Mouse (Mus musculus) midbrain, embryonic 13.5 days (tissue): ENCODE results near the gene Smarcd3. TPM values are rescaled to one million over a fixed set of nuclear protein-coding genes. Genes with fewer than 3 reads are reported as not detected.
A peak's percentile ranks its signal among the peaks of the same experiment; 100 is the strongest.
"Not testable (repeated sequence)": the region's sequence is repeated elsewhere in the genome, so short reads cannot be mapped to it uniquely, and the experiment has no call there.

Source experiments
- ATAC-seq: fragments of 200-750 bp; cut with Nextera tagmentation; 2 replicates; pipeline ENCODE4 v1.8.0; 2017; ENCODE audit warnings: mild to moderate bottlenecking, moderate TSS enrichment, moderate library complexity
- H3K27ac ChIP-seq: fragments of 300-500 bp; sonication (generic); 2 replicates; pipeline ENCODE4 v1.5.1; 2015; ENCODE audit warnings: inconsistent platforms, mild to moderate bottlenecking, moderate library complexity
- H3K27me3 ChIP-seq: fragments of 300-500 bp; sonication (generic); 2 replicates; pipeline ENCODE4 v1.6.1; 2015; ENCODE audit warnings: mild to moderate bottlenecking, inconsistent platforms
- H3K36me3 ChIP-seq: fragments of 300-500 bp; sonication (generic); 2 replicates; pipeline ENCODE4 v1.6.1; 2015; ENCODE audit warnings: mild to moderate bottlenecking, inconsistent platforms
- H3K4me1 ChIP-seq: fragments of 300-500 bp; sonication (generic); replicated peaks from 2 replicates; pipeline ENCODE4 v1.6.1; 2015; ENCODE audit warnings: inconsistent platforms
- H3K4me2 ChIP-seq: fragments of 300-500 bp; sonication (generic); replicated peaks from 2 replicates; pipeline ENCODE4 v1.6.1; 2015; ENCODE audit warnings: moderate library complexity, mild to moderate bottlenecking, inconsistent platforms
- H3K4me3 ChIP-seq: fragments of 300-500 bp; sonication (generic); replicated peaks from 2 replicates; pipeline ENCODE4 v1.5.1; 2015; ENCODE audit warnings: mild to moderate bottlenecking, inconsistent platforms
- H3K9ac ChIP-seq: fragments of 300-500 bp; sonication (generic); replicated peaks from 2 replicates; pipeline ENCODE4 v1.6.1; 2015; ENCODE audit warnings: mild to moderate bottlenecking, inconsistent platforms
- H3K9me3 ChIP-seq: fragments of 300-500 bp; sonication (generic); 2 replicates; pipeline ENCODE4 v1.6.1; 2016; ENCODE audit warnings: mild to moderate bottlenecking, inconsistent platforms
- WGBS: fragments of 180-500 bp; shearing (Covaris S2); methylation state at CpG from one replicate; pipeline ENCODE4 v1.1.7; 2015; 5-methylcytosine and 5-hydroxymethylcytosine counted together
- polyA plus RNA-seq: library from polyadenylated mRNA; unstranded; fragments of >200 nt; fragmentation: Nextera tagmentation; extraction: Ambion mirVana; gene quantifications from 2 replicates; pipeline ENCODE4 v1.2.1, GENCODE M21; 2015

Smarcd3 gene
- polyA plus RNA-seq, 1 experiment from 2014 or later: 127 TPM

DNA sequence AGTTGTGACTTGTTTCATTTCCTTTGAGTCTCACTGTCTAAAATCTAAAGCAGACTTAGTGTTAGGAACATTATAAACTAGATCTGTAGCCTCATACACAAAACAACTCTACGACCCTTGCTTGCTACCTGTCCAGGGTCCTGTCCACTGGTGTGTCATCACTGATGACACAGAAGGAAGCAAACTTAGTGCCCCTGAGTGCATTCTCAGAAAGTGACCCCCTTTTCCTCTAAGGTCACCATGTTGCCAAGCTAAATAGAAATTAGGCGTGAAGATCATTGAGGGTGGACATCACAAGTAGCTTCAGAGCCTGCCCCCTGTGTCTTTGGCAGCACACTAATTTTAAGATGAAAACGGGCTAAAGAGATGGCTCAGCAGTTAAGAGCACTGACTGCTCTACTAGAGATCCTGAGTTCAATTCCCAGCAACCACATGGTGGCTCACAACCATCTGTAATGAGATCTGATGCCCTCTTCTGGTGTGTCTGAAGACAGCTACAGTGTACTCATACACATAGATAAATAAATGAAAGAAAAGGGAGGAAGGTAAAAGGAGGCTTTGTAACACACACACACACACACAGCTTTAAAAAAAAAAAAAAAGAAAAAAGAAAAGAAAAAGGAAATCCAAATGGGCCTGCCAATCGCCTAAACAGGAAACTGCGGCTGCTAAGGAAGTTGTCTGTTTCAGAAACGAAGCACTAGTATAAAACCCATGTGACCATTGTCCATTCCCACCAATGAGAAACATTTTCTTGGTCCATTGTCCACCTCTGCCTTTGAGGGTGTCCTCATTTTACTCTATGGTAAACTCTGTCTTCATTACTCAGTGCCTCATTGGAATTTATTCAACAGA lies 45.9 kb downstream of the Smarcd3 start:
- WGBS: 77% methylated on average over 6 of the region's 6 CpGs
- peaks cover 23% of the 10 kb centered on the region for H3K4me1 ChIP-seq
- H3K4me2 ChIP-seq: peak overlapping the region; percentile 62
- H3K9ac ChIP-seq: peak overlapping the region; percentile 57; the same call in 1 of the 2 replicates
- H3K9me3 ChIP-seq: no peaks in the 10 kb centered on the region
- ATAC-seq: no peak
- H3K4me3 ChIP-seq: peak overlapping the region; percentile 78
- peak overlapping the region; percentile 74 for H3K27ac ChIP-seq
- no peaks in the 10 kb centered on the region for H3K27me3 ChIP-seq
- H3K36me3 ChIP-seq: peaks cover 21% of the 10 kb centered on the region

DNA sequence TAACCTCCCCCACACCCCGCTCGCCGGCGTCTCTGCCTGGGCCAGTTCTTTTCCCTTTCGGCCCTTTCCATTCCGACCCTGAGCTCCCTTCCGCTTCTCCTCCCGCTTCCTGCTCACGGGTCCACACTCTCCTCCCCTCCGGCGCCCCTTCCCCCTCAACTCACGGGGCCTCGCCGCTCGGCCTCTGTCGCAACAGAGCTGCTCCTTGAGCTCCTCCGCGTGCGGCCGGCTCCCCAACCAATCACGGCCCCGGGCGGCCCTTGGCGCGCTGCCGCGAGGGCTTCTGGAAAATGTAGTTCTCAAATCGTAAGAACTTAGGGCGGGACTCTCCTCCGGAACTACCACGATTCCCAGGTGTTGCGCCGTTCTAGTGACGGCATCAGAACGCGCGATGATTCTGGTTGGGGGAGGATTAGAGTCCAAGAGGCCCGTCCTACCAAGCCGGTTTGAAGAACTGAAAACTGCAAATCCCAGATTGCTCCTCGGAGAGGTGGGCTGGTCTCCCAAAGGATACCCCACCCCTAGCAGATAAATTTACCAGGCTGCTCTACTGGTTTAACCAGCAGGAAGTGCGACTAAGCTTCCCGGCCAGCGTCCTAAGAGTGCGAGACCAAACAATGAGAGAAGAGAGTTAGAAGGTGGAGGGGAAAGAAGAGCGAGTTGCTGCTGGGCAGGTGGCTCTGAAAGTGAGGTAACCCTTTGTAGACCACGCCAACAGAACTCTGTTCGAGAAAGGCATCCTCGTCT lies 46.9 kb downstream of the Smarcd3 start, which contains the start of gene Abcf2:
TSS of gene Abcf2 (minus strand) at position 285 of the 747 bp plus-strand sequence.
- Histone ChIP-seq H3K4me3 (peak within 1 kb of the TSS; percentile 78), H3K27ac (peak within 1 kb of the TSS; percentile 84), H3K36me3 (peaks cover 31% of the 10 kb centered on the region), H3K4me1 (peaks cover 23% of the 10 kb centered on the region), H3K9me3 (no peaks in the 10 kb centered on the region), H3K9ac (peak within 1 kb of the TSS; percentile 84), H3K27me3 (no peaks in the 10 kb centered on the region), H3K4me2 (peak within 1 kb of the TSS; percentile 95)
- peak; percentile 98 for ATAC-seq
- WGBS: under 1% methylated on average over 48 of the region's 48 CpGs

DNA sequence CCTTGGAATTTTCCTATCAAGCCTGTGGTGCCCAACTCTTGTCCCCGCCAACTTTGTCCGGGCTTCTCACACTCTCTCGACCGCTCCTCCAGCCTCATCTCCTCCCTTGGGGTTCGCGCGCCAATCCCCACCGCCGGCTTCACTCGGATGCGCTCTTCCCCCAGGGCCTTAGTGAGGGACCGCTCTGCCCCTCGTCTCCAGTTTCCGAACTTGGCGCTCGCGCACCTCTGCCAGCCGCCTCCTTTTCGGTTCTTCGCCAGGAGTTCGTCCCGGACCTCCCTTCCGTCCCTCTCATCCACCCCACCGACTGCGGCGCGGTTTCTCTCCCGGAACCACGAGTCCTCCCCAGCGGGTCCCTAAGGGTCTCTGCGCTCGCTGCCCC lies 47.4 kb downstream of the Smarcd3 start:
- peak overlapping the region; percentile 84 for H3K9ac ChIP-seq
- H3K4me3 ChIP-seq: peak overlapping the region; percentile 78
- peaks cover 23% of the 10 kb centered on the region for H3K4me1 ChIP-seq
- peak; percentile 44 for ATAC-seq
- H3K36me3 ChIP-seq: peaks cover 36% of the 10 kb centered on the region
- H3K9me3 ChIP-seq: no peaks in the 10 kb centered on the region
- peak overlapping the region; percentile 84 for H3K27ac ChIP-seq
- H3K4me2 ChIP-seq: peak overlapping the region; percentile 95
- no peaks in the 10 kb centered on the region for H3K27me3 ChIP-seq
- WGBS: under 1% methylated on average over 32 of the region's 32 CpGs

DNA sequence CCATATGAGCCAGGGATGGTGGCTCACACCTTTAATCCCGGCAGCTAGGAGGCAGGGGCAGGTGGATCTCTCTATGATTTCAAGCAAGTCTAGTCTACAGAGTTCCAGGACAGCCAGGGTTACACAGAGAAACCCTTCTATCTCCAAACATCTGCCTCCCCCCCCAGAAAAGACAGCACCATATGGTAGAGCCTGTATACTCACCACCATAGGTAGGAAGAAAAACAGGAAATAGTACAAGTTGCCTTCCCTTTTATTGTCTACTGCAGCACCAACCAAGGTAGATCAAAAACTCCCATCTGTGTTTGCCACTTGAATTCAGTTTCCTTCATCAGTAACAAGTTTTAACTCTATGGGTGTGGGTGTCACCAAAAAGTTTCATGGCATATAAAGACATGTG lies 48.3 kb downstream of the Smarcd3 start:
- Histone ChIP-seq H3K4me2 (peak overlapping the region; percentile 95), H3K9ac (peak overlapping the region; percentile 84), H3K36me3 (peaks cover 45% of the 10 kb centered on the region), H3K4me3 (peak overlapping the region; percentile 78), H3K9me3 (no peaks in the 10 kb centered on the region), H3K27me3 (no peaks in the 10 kb centered on the region), H3K27ac (no peak overlapping the region), H3K4me1 (peaks cover 23% of the 10 kb centered on the region)
- 93% methylated on average over 1 of the region's 1 CpGs for WGBS
- ATAC-seq: no peak

DNA sequence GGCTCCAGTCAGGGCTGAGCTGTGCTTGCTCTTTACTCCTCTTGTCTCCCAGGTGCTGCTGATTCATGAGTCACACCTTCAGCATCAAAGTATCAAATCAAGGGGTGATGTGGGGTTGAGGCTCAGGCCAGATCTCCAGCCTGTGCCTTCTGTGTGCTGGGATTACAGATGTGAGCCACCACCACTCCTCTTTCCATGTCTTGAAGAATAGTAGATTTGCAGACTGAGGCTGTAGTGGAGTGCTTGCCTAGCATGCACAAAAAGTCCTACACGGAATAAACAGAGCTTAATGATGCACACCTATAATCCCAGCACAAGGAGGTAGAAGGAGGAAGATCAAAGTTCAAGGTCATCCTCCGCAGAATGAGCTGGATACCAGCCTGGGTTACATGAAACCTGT lies 67.5 kb downstream of the Smarcd3 start, which contains the start of gene 4931409K22Rik:
TSS of gene 4931409K22Rik (minus strand) at position 101 of the 400 bp plus-strand sequence.
- H3K9ac ChIP-seq: no peak within 1 kb of the TSS
- H3K4me3 ChIP-seq: no peak within 1 kb of the TSS
- H3K4me1 ChIP-seq: peaks cover under 1% of the 10 kb centered on the region; the same call in 1 of the 2 replicates
- no peaks in the 10 kb centered on the region for H3K9me3 ChIP-seq
- 71% methylated on average over 2 of the region's 2 CpGs for WGBS
- no peak for ATAC-seq
- H3K4me2 ChIP-seq: no peak within 1 kb of the TSS
- H3K27me3 ChIP-seq: no peaks in the 10 kb centered on the region; the same call in 1 of the 2 replicates
- H3K36me3 ChIP-seq: no peaks in the 10 kb centered on the region
- H3K27ac ChIP-seq: no peak within 1 kb of the TSS

DNA sequence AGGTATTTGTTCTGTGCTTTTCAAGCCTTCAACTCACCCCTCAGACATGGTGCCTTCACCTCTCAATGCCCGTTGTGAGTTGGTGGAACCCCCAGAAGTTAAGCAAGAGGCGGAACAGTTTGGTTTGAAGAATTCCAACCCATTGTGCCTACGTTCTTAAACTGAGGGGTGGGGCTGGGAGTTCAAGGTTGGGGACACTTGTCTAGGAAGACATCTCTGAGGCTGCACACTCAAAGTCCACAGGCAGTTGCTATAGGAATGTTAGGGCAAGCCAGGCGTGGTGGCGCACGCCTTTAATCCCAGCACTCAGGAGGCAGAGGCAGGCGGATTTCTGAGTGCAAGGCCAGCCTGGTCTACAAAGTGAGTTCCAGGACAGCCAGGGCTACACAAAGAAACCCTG lies 68.9 kb downstream of the Smarcd3 start:
- H3K4me1 ChIP-seq: peaks cover 14% of the 10 kb centered on the region
- H3K4me3 ChIP-seq, H3K27me3 ChIP-seq, H3K27ac ChIP-seq, H3K4me2 ChIP-seq, H3K9ac ChIP-seq, H3K36me3 ChIP-seq, ATAC-seq, H3K9me3 ChIP-seq: not testable (repeated sequence)
- WGBS: 93% methylated on average over 7 of the region's 7 CpGs

DNA sequence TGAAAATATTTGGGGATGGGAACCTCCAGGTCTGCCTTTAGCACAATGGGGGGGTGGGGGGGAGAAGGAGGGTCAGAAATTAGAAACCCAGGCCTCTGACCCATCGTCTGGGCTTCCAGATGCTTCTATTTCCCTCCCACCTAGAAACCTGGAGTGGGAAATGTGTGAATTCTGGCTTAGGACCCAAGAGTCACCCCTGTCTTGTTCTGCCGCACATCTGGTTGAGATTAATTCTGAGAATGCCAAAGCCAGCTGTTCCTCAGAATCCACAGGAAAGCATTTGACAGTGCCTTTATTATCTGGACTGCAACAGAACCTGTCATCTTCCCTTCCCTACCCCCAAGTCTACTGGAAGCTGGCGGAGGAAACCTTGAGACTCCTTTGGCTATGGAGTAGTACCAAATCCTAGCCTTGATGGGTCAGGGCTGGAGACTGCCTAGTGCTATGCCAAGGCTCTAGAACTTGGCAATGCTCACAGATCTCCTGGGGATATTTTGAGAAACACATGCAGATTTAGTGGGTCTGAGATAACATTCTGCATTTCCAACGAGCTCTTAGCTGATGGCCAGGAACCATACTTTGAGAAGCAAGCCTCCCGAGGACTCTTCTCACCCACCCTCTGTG lies 70.5 kb downstream of the Smarcd3 start:
- Histone ChIP-seq H3K27me3 (no peaks in the 10 kb centered on the region; the same call in 1 of the 2 replicates), H3K36me3 (no peaks in the 10 kb centered on the region), H3K9ac (no peak overlapping the region), H3K27ac (no peak overlapping the region), H3K4me1 (peaks cover 15% of the 10 kb centered on the region), H3K4me3 (no peak overlapping the region), H3K4me2 (no peak overlapping the region), H3K9me3 (no peaks in the 10 kb centered on the region)
- WGBS: 90% methylated on average over 5 of the region's 5 CpGs
- no peak for ATAC-seq

DNA sequence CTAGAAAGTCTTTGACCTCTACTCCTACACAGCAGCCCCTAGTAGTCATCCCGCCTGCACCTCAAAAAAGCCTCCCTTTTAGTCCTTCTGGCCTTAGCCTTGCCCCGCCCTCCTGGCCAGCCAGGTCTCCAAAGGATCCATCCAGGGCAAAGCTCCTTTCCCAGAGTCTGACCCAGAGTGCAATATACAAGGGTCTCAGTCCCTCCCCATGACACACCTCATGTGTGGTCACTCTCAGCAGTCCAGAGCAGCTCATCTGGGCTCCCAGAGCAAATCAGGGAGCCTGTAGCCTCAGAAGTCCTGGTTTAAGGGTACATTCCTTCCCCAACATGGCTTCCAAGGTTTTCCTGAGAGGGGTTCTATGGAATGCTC lies 72.9 kb downstream of the Smarcd3 start:
- H3K4me1 ChIP-seq: peaks cover 15% of the 10 kb centered on the region
- no peaks in the 10 kb centered on the region for H3K36me3 ChIP-seq
- peak; percentile 32 for ATAC-seq
- peak overlapping the region; percentile 32 for H3K4me2 ChIP-seq
- H3K27ac ChIP-seq: no peak overlapping the region
- 40% methylated on average over 2 of the region's 2 CpGs for WGBS
- no peak overlapping the region; the same call in 1 of the 2 replicates for H3K4me3 ChIP-seq
- no peaks in the 10 kb centered on the region; the same call in 1 of the 2 replicates for H3K27me3 ChIP-seq
- H3K9ac ChIP-seq: 0 out of 2 replicates have a peak overlapping the region, but pooled peaks have one; percentile 39
- no peaks in the 10 kb centered on the region for H3K9me3 ChIP-seq

DNA sequence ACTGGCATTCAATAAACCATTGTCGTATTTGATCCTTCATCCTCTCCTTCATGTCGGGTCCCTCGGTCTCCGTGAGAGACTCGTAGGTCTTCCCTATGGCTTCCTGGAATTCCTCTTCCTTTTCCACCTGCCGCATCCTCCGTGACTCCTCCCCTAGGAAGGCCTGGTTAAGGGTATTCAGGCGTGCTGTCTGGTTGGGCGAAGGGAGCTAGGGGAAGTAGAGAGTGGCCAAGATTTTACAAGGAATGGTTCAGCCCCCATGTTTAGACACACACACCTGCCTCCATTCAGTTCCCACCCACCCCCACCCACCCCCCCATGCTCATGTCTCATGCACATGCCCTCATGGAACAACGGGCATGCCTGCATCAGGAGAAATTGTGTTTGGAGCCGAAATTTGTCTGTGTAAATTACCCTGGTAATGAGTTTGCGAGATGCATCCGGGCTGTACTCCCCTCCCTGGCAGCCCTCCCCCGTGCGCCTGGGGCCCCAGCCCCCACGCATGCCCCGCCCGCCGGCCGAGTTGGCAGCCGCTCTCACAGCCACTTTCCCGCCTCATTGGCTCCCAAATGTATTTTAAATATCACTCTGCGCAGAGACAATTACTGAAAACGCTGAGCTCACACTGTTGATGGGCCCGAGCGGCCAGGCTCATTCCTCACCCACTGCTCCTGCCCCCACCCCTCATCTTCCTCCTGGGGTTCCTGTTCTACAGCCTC lies 73.5 kb downstream of the Smarcd3 start:
- H3K36me3 ChIP-seq: no peaks in the 10 kb centered on the region
- peaks cover 15% of the 10 kb centered on the region for H3K4me1 ChIP-seq
- peak; percentile 80 for ATAC-seq
- 41% methylated on average over 26 of the region's 26 CpGs for WGBS
- no peaks in the 10 kb centered on the region for H3K9me3 ChIP-seq
- H3K27ac ChIP-seq: no peak overlapping the region
- no peaks in the 10 kb centered on the region; the same call in 1 of the 2 replicates for H3K27me3 ChIP-seq
- no peak overlapping the region; the same call in 1 of the 2 replicates for H3K4me3 ChIP-seq
- peak overlapping the region; percentile 32 for H3K4me2 ChIP-seq
- 0 out of 2 replicates have a peak overlapping the region, but pooled peaks have one; percentile 39 for H3K9ac ChIP-seq

DNA sequence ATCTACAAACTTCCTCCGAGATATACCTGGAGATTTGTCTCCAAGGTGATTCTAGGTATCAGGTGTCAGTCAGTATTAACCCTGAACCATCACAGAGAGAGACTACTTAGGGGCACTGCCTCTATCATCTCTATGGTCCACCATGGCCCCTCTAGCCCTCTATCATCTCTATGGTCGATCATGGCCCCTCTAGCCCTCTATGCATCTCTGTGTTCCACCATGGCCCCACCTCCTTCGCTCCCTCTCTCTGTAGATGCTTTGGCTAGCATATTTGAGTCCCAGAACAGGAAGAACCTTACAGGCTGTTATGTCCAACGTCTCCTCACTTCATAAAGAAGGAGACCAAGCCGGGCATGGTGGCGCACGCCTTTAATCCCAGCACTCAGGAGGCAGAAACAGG lies 81.6 kb downstream of the Smarcd3 start:
- Histone ChIP-seq H3K4me1 (no peaks in the 10 kb centered on the region), H3K4me3 (no peak overlapping the region), H3K9ac (no peak overlapping the region), H3K9me3 (no peaks in the 10 kb centered on the region), H3K27me3 (0 out of 2 replicates have a peak, but pooled peaks cover 5% of the 10 kb centered on the region), H3K36me3 (no peaks in the 10 kb centered on the region), H3K27ac (no peak overlapping the region), H3K4me2 (no peak overlapping the region)
- no peak for ATAC-seq
- 82% methylated on average over 7 of the region's 7 CpGs for WGBS

DNA sequence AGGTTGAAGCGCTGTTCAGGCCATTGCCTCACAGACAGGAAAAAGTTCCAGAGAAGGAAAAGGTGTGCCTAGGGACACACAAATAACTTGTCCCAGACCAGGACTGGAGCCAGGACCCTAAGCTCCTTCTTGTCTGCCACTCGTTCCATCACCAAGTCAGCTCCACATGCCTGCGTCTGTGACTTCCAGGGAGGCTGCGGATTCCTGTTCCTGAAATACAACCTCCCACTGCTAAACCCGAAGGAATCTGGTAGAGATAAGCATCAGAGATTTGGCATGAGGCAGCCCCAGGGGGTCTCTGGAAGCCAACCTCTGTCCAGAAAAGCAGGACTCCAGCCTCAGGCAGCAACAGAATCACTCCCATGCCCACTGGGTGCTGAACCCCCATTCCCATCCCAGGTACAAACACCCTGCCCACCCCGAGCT lies 83.1 kb downstream of the Smarcd3 start:
- Histone ChIP-seq H3K4me1 (no peaks in the 10 kb centered on the region), H3K27ac (no peak overlapping the region), H3K9me3 (no peaks in the 10 kb centered on the region), H3K36me3 (no peaks in the 10 kb centered on the region), H3K4me3 (no peak overlapping the region), H3K9ac (no peak overlapping the region), H3K4me2 (no peak overlapping the region), H3K27me3 (0 out of 2 replicates have a peak, but pooled peaks cover 5% of the 10 kb centered on the region)
- ATAC-seq: no peak
- 48% methylated on average over 6 of the region's 6 CpGs for WGBS
